Mouse (Mus musculus): ENCODE results near the gene Rmnd5a. TPM values are rescaled to one million over a fixed set of nuclear protein-coding genes. Genes with fewer than 3 reads are reported as not detected.
A peak's percentile ranks its signal among the peaks of the same experiment; 100 is the strongest.

The Rmnd5a gene
- total and polyA plus RNA-seq, 3 experiments: 23.4 to 40.6 (median 23.5) TPM

DNA sequence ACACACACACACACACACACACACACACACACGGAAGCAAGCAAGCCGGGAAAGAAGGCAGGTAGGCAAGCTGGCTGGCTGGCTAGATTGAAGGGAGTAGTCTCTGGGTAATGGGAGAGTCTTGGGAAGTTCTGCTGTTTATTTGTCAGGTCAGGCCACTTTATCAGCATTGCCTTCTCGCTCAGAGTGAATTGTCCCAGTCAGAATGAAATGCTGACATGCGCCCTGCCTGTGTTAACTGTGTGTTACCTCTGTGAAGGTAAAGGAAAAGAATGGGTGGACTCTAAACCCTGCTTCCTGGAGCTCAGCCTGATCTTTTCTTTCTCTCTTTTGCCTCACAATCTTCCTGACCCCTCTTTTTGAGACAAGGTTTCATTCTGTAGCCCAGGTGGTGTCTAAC lies 47.5 kb upstream of the Rmnd5a start:
- H3K27me3 ChIP-seq (replicated peaks): peaks cover 2% of the 10 kb centered on the region
- peaks cover 0 to 6% of the 10 kb centered on the region in 2 experiments; a peak in 2 of 4 replicates for H3K4me1 ChIP-seq (ENCODE audit: control insufficient read depth in 1 of 2, insufficient read depth in 2 of 2)
- H3K4me2 ChIP-seq (ENCODE audit: insufficient read depth, low read depth, poor library complexity, severe bottlenecking): no peak overlapping the region
- peaks cover 2% of the 10 kb centered on the region for H3K9me3 ChIP-seq (replicated peaks; ENCODE audit: low read length)
- in situ Hi-C loops (cut with MboI; ENCODE audit: low pct_ligation_motif_present, low pct_unique_long_range_greater_than_20kb, low sequenced_read_pairs) (no loop called here), dilution Hi-C loops (cut with MboI; ENCODE audit: extremely low pct_ligation_motif_present, extremely low pct_unique_long_range_greater_than_20kb, low sequenced_read_pairs) (no loop called here)
- no peak for DNase-seq (ENCODE audit: extremely low read depth)
- H3K9ac ChIP-seq (ENCODE audit: insufficient read depth, low read depth): no peak overlapping the region
- H3K79me2 ChIP-seq (replicated peaks; ENCODE audit: control insufficient read depth, extremely low read depth, insufficient read depth, poor library complexity, severe bottlenecking): no peaks in the 10 kb centered on the region
- H3K36me3 ChIP-seq (replicated peaks in 1 of 2; ENCODE audit: control insufficient read depth in 1 of 2, insufficient read depth in 1 of 2, low read length in 1 of 2): no peaks in the 10 kb centered on the region
- no peak for TF ChIP-seq ZMIZ1 (IDR thresholded peaks at IDR 0.05; ENCODE audit: low read depth, low read length)
- TF ChIP-seq MAFK (IDR thresholded peaks at IDR 0.05; ENCODE audit: insufficient replicate concordance, low read length): no peak
- TF ChIP-seq MAX (IDR thresholded peaks at IDR 0.05; ENCODE audit: low read length): no peak
- no peak for TF ChIP-seq E2F4 (IDR thresholded peaks at IDR 0.05; ENCODE audit: insufficient replicate concordance, low read depth, low read length)
- no peak for TF ChIP-seq PAX5 (IDR thresholded peaks at IDR 0.05; ENCODE audit: low read length)
- TF ChIP-seq SMC3 (IDR thresholded peaks at IDR 0.05; ENCODE audit: low read depth, low read length): no peak
- no peak for TF ChIP-seq GABPA (IDR thresholded peaks at IDR 0.05; ENCODE audit: insufficient replicate concordance, low read depth, low read length)
- no peak for TF ChIP-seq USF1 (IDR thresholded peaks at IDR 0.05; ENCODE audit: low read depth, low read length)
- TF ChIP-seq MAZ (IDR thresholded peaks at IDR 0.05; ENCODE audit: low read depth, low read length): no peak
- TF ChIP-seq JUND (conservative IDR thresholded peaks at IDR 0.05; ENCODE audit: low read depth, low read length): no peak
- TF ChIP-seq MEF2A (IDR thresholded peaks at IDR 0.05; ENCODE audit: borderline replicate concordance, low read depth, low read length): no peak
- TF ChIP-seq CTCF (conservative IDR thresholded peaks at IDR 0.05 in 1 of 2, IDR thresholded peaks at IDR 0.05 in 1 of 2; ENCODE audit: low read depth in 2 of 2, low read length in 2 of 2): no peak
- no peak overlapping the region for H3K27ac ChIP-seq (ENCODE audit: insufficient read depth, low read depth)
- H3K4me3 ChIP-seq (replicated peaks in 1 of 3; ENCODE audit: low read depth in 2 of 3, low read length in 2 of 3, poor library complexity in 1 of 3): no peak overlapping the region

DNA sequence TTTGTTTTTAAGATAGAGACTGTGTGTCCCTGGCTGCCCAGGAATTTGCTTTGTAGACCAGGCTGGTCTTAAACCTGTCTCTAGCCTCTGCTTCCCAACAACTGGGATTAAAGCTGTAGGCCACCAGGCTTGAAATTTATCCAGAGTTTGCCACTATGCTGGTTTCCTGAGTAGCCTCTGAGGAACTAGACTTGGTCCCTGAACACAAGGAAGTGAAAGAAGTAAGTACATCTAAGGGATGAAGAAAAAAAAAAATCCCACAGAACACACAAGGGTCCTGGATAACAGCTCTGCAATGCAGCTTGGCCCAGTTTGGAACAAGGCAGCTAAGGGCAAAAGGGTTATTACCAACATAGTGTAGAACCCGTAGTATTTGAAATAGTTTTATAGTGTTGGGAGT lies 46.4 kb upstream of the Rmnd5a start:
- Histone ChIP-seq H3K27me3 (replicated peaks) (peaks cover 2% of the 10 kb centered on the region), H3K27ac (ENCODE audit: insufficient read depth, low read depth) (no peak overlapping the region), H3K4me1 (ENCODE audit: control insufficient read depth in 1 of 2, insufficient read depth in 2 of 2) (peaks cover 0 to 3% of the 10 kb centered on the region in 2 experiments; a peak in 1 of 4 replicates), H3K4me2 (ENCODE audit: insufficient read depth, low read depth, poor library complexity, severe bottlenecking) (no peak overlapping the region), H3K36me3 (replicated peaks in 1 of 2; ENCODE audit: control insufficient read depth in 1 of 2, insufficient read depth in 1 of 2, low read length in 1 of 2) (no peaks in the 10 kb centered on the region), H3K9ac (ENCODE audit: insufficient read depth, low read depth) (no peak overlapping the region), H3K4me3 (replicated peaks in 1 of 3; ENCODE audit: low read depth in 2 of 3, low read length in 2 of 3, poor library complexity in 1 of 3) (no peak overlapping the region), H3K79me2 (replicated peaks; ENCODE audit: control insufficient read depth, extremely low read depth, insufficient read depth, poor library complexity, severe bottlenecking) (no peaks in the 10 kb centered on the region), H3K9me3 (replicated peaks; ENCODE audit: low read length) (peaks cover 2% of the 10 kb centered on the region)
- dilution Hi-C loops (cut with MboI; ENCODE audit: extremely low pct_ligation_motif_present, extremely low pct_unique_long_range_greater_than_20kb, low sequenced_read_pairs) (no loop called here), in situ Hi-C loops (cut with MboI; ENCODE audit: low pct_ligation_motif_present, low pct_unique_long_range_greater_than_20kb, low sequenced_read_pairs) (no loop called here)
- TF ChIP-seq ZNF384 (IDR thresholded peaks at IDR 0.05; ENCODE audit: low read depth, low read length) (0 out of 2 replicates have a peak, but pooled peaks have one; percentile 36), KAT2A (IDR thresholded peaks at IDR 0.05; ENCODE audit: insufficient replicate concordance, low read length) (no peak)
- DNase-seq (ENCODE audit: extremely low read depth): no peak

DNA sequence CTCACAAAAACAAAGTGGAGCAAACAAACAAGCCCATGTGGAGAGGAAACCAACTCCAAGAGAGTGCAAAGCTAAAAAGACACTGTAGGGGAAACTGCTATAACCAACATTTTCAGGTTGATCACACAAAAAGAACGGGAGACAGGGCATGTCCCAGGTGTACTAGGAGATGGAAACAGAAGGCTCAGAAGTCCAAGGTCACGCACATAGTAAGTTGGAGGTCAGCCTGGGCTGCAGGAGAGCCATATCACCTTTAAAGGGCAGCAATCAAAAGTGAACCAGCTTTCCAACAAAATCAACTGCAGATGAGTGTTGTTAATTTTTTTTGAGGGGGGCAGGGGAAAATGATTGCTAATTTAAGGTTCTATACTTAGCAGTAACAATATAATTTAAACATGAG lies 45.8 kb upstream of the Rmnd5a start:
- no peaks in the 10 kb centered on the region for H3K36me3 ChIP-seq (replicated peaks in 1 of 2; ENCODE audit: control insufficient read depth in 1 of 2, insufficient read depth in 1 of 2, low read length in 1 of 2)
- in situ Hi-C loops (cut with MboI; ENCODE audit: low pct_ligation_motif_present, low pct_unique_long_range_greater_than_20kb, low sequenced_read_pairs): no loop called here

More for the DNA sequence above, 45.8 kb upstream of the Rmnd5a start:
- TF ChIP-seq MEF2A (IDR thresholded peaks at IDR 0.05; ENCODE audit: borderline replicate concordance, low read depth, low read length) (no peak), JUND (conservative IDR thresholded peaks at IDR 0.05; ENCODE audit: low read depth, low read length) (no peak), TBP (conservative IDR thresholded peaks at IDR 0.05; ENCODE audit: low read depth, low read length) (no peak), MAFK (IDR thresholded peaks at IDR 0.05; ENCODE audit: insufficient replicate concordance, low read length) (no peak), ZC3H11A (IDR thresholded peaks at IDR 0.05; ENCODE audit: low read depth, low read length) (no peak), E2F4 (IDR thresholded peaks at IDR 0.05; ENCODE audit: insufficient replicate concordance, low read depth, low read length) (no peak)
- no peak overlapping the region for H3K4me2 ChIP-seq (ENCODE audit: insufficient read depth, low read depth, poor library complexity, severe bottlenecking)
- DNase-seq (ENCODE audit: extremely low read depth): no peak
- peaks cover 0 to 3% of the 10 kb centered on the region in 2 experiments; a peak in 1 of 4 replicates for H3K4me1 ChIP-seq (ENCODE audit: control insufficient read depth in 1 of 2, insufficient read depth in 2 of 2)
- dilution Hi-C loops (cut with MboI; ENCODE audit: extremely low pct_ligation_motif_present, extremely low pct_unique_long_range_greater_than_20kb, low sequenced_read_pairs): no loop called here
- peaks cover 2% of the 10 kb centered on the region for H3K9me3 ChIP-seq (replicated peaks; ENCODE audit: low read length)
- no peak overlapping the region for H3K4me3 ChIP-seq (replicated peaks in 1 of 3; ENCODE audit: low read depth in 2 of 3, low read length in 2 of 3, poor library complexity in 1 of 3)
- no peak overlapping the region for H3K27ac ChIP-seq (ENCODE audit: insufficient read depth, low read depth)
- no peaks in the 10 kb centered on the region for H3K79me2 ChIP-seq (replicated peaks; ENCODE audit: control insufficient read depth, extremely low read depth, insufficient read depth, poor library complexity, severe bottlenecking)
- no peak overlapping the region for H3K9ac ChIP-seq (ENCODE audit: insufficient read depth, low read depth)
- H3K27me3 ChIP-seq (replicated peaks): peaks cover 2% of the 10 kb centered on the region
